Mouse (Mus musculus): ENCODE data around the gene Galnt18.

DNA sequence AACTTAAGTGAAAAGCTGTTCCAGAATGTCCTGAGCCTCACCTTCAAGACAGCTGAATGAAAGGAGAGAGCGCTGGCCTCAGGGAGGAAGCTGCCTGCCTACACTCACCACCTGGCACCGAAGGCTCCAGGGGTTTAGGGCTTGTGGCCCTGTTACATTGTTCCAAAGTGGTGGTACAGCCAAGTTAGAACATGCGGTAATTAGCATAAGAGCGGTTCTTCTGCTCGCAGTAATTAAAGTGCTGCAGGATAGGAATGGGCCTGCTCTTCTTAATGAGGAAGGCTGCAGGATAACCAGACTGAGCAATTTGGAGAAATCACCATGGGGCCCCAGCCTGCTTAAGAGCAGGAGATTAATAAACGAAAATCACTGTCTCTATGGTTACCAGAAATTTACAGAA lies 179.0 kb downstream of the Galnt18 start:
- TF ChIP-seq CTCF (IDR thresholded peaks at IDR 0.05) (no peak), EP300 (IDR thresholded peaks at IDR 0.05) (no peak)
